Mouse (Mus musculus) MEL (cell line): Measurements from ENCODE around the gene Slc1a4.

ENCODE experiments used
- CTCF ChIP-seq, 3 experiments: IDR thresholded peaks in 2 of 3; conservative IDR thresholded peaks in 1 of 3; 2 replicates each; pipeline ENCODE4 v1.5.1; 2011 to 2012; ENCODE audit warnings: low read length in 3 of 3, low read depth in 2 of 3, mild to moderate bottlenecking in 2 of 3, improper control_type of control experiment in 1 of 3, inconsistent platforms in 1 of 3, mixed read lengths in 1 of 3, moderate library complexity in 1 of 3; ENCODE audit not compliant: control insufficient read depth in 1 of 3, insufficient read depth in 1 of 3, poor library complexity in 1 of 3, severe bottlenecking in 1 of 3
- GABPA ChIP-seq: IDR thresholded peaks from 2 replicates; pipeline ENCODE4 v1.6.1; 2012; ENCODE audit warnings: low read depth, mild to moderate bottlenecking, inconsistent platforms, low read length, improper control_type of control experiment, moderate library complexity

DNA sequence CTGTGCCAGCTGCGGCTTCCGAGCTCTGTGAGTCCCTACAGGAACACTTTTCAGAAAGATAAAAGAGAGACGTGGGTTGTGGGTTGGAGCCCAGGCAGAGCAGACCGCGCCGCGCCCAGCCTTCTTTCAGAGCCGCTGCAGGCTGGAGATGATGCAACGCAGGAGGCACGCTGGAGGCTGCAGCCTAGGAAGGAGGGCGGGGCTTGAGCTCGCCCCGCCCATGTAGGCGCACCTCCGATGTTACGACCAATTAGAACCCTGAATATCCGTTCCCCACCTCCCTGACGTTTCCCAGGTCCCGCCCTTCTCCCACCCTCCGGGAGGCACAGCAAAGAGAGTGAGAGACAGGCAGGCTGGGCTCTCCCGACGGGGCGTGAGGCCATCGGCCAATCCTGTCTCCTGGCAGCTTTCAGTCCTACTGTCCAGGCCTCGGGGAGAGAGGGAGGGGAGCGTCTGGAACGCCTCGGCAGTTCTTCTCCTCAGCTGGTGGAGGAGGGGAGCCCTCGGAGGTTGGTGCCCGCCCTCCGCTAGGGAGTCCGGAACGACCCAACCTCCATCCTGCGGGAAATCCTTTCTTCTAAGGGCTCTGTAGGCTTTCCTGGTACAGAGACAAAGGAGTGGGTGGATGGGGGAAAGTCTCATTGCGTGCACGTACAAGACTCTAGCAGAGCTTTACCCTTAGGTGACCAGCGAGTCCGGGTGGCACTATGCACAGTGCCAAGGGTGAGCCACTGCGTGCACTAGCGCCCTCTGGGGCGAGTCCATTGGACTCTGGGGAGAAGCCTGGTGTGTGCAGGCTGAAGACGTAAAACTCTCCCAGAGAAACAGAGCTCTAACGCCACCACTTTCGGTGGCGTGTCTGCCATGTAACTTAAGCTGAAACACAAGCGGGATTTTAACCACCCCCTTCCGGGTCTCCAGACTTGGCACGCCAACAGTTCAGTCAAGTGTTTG lies at the start of gene Slc1a4:
- TF ChIP-seq GABPA (no peak), CTCF (IDR thresholded peaks at IDR 0.05 in 2 of 3, conservative IDR thresholded peaks at IDR 0.05 in 1 of 3; ENCODE audit: control insufficient read depth in 1 of 3, insufficient read depth in 1 of 3, low read depth in 2 of 3, low read length in 3 of 3, poor library complexity in 1 of 3, severe bottlenecking in 1 of 3) (peak; percentile 53 to 92 (median 86))
